Mouse (Mus musculus): ENCODE results near the gene Ubl3. TPM values are rescaled to one million over a fixed set of nuclear protein-coding genes. Genes with fewer than 3 reads are reported as not detected.

The Ubl3 gene
- 124 TPM for polyA plus RNA-seq (2014; fragmentation: Illumina TruSeq; extraction: RNeasy Lipid Tissue Mini Kit (QIAGEN cat#74804); ENCODE audit: insufficient read depth, low read depth, low replicate concordance)

GRCm38 (mm10) chr5:148552187-148553071 is at the start of gene Ubl3:
Gene Ubl3, minus strand, starts transcription at chr5:148552789.

Other genes with a start within 250 kb of the Ubl3 start
- 2.2 TPM for gene Slc7a1, start 152.9 kb downstream of the Ubl3 start, polyA plus RNA-seq (2014; fragmentation: Illumina TruSeq; extraction: RNeasy Lipid Tissue Mini Kit (QIAGEN cat#74804); ENCODE audit: insufficient read depth, low read depth, low replicate concordance)